ENCODE assay signal across 22 mouse cellular contexts in the genomic region with DNA sequence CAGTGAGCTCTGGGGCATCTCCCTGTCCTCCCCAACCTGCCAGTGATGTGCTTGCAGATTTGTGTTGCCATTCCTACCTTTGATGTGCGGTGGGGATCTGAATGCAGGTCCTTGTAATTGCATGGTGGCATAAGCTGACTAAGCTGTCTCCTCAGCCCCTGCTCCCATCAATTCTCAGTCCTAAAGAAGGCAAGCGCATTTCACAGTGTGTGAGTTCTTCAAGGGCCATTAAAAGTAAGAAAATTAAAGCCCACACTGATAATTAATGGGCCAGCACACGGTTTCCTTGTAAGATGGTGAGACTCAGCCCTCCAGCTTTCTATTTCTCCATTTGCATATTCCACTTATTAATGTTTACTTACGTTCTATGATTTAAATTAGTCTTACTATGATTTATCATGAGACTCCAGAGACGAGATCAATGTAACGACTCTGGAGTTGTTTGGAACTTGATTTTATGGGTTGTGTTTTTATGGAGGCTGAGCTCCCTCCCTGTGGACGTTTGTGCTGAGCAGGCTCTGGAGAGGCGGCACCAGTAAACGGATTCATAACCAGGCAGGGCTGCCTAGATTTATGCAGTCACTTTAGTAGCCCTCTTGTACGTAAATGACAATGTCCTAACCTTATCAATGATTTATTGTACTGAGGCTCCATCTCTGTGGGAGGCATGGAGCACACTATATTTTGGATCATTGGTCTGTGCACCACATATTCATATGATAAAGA.
DNase-seq lines count a peak whose midpoint lies in the region; ATAC-seq and TF ChIP-seq lines count a peak whose summit lies in the region.
"Had no signal": no experiment of that assay in that cellular context is flagged by ENCODE, and none has a peak within 500 bp of the region (broad histone marks: within the 10 kb centered on the region; RNA-seq: fewer than 3 reads in every experiment).

No protein-coding gene starts in this region.

- no peak overlapping the region for H3K4me3 ChIP-seq in kidney, embryonic 14.5 days (ENCODE audit: low read length)
- H3K4me3 ChIP-seq in kidney, postnatal 0 days (replicated peaks; ENCODE audit: low read depth, low read length): no peak overlapping the region
- no peak overlapping the region for H3K4me3 ChIP-seq in neural tube, embryonic 13.5 days
- H3K4me3 ChIP-seq in neural tube, embryonic 14.5 days (ENCODE audit: low read depth, low read length): no peak overlapping the region
- H3K4me3 ChIP-seq: embryonic facial prominence, embryonic 12.5 days; embryonic facial prominence, embryonic 15.5 days; forebrain, embryonic 15.5 days; heart, adult 2 months had no signal

- TF ChIP-seq CTCF in kidney, postnatal 0 days (IDR thresholded peaks at IDR 0.05; ENCODE audit: low read depth): no peak

- peak; percentile 68 for ATAC-seq in kidney, embryonic 14.5 days (ENCODE audit: low FRiP score, low TSS enrichment)
- ATAC-seq in kidney, postnatal 0 days (replicated peaks; ENCODE audit: low FRiP score, low read depth): no peak
- peak; percentile 40; the same call in 1 of the 2 replicates for ATAC-seq in neural tube, embryonic 13.5 days (ENCODE audit: low read depth)
- ATAC-seq in neural tube, embryonic 14.5 days (ENCODE audit: low read depth): peak; percentile 74; the same call in 1 of the 2 replicates
- ATAC-seq: CD4-positive, CD25-positive, alpha-beta regulatory T cell, adult 4 months; forebrain, embryonic 15.5 days; hindbrain, postnatal 0 days had no signal

- no peak overlapping the region for H3K4me2 ChIP-seq in kidney, embryonic 14.5 days (replicated peaks; ENCODE audit: low read depth, low read length)
- H3K4me2 ChIP-seq in kidney, postnatal 0 days (ENCODE audit: low read length): no peak overlapping the region
- no peak overlapping the region for H3K4me2 ChIP-seq in neural tube, embryonic 13.5 days
- H3K4me2 ChIP-seq in neural tube, embryonic 14.5 days (ENCODE audit: low read depth, low read length): no peak overlapping the region
- H3K4me2 ChIP-seq: embryonic facial prominence, embryonic 12.5 days; embryonic facial prominence, embryonic 15.5 days; forebrain, embryonic 15.5 days; heart, embryonic 11.5 days; hindbrain, embryonic 14.5 days had no signal

- no peak for DNase-seq in kidney, postnatal 4 days
- peak; percentile 64 for DNase-seq in kidney, postnatal 0 days (ENCODE audit: low spot score)
- DNase-seq in kidney, postnatal 14 days: no peak
- no peak for DNase-seq in liver
- DNase-seq: adrenal gland, adult 2 months; adrenal gland, postnatal 14 days; cerebellum, adult 11 months; cerebellum, adult 2 months; cerebellum, adult 9-11 months; cerebellum, postnatal 25 days; gastrocnemius, postnatal 25 days; heart, adult 2 months had no signal

- no peak overlapping the region for H3K27ac ChIP-seq in kidney, embryonic 14.5 days (ENCODE audit: low read depth, low read length)
- no peak overlapping the region for H3K27ac ChIP-seq in kidney, postnatal 0 days
- H3K27ac ChIP-seq in neural tube, embryonic 13.5 days (replicated peaks): no peak overlapping the region; the same call in none of the 2 replicates
- H3K27ac ChIP-seq in neural tube, embryonic 14.5 days (ENCODE audit: low read depth, low read length): no peak overlapping the region
- H3K27ac ChIP-seq: embryonic facial prominence, embryonic 12.5 days; embryonic facial prominence, embryonic 15.5 days; forebrain, embryonic 15.5 days; heart, adult 2 months; hindbrain, embryonic 14.5 days; hindbrain, postnatal 0 days had no signal

- H3K27me3 ChIP-seq in kidney, embryonic 14.5 days (ENCODE audit: control insufficient read depth, insufficient read depth, low read length): no peaks in the 10 kb centered on the region
- H3K27me3 ChIP-seq in kidney, postnatal 0 days (ENCODE audit: insufficient read depth, low read length): no peaks in the 10 kb centered on the region
- H3K27me3 ChIP-seq in neural tube, embryonic 13.5 days: no peaks in the 10 kb centered on the region
- no peaks in the 10 kb centered on the region for H3K27me3 ChIP-seq in neural tube, embryonic 14.5 days (ENCODE audit: control insufficient read depth, insufficient read depth, low read length)
- H3K27me3 ChIP-seq: embryonic facial prominence, embryonic 12.5 days; embryonic facial prominence, embryonic 15.5 days; forebrain, embryonic 15.5 days had no signal

- H3K9ac ChIP-seq in kidney, embryonic 14.5 days (ENCODE audit: low read depth, low read length): no peak overlapping the region
- H3K9ac ChIP-seq in kidney, postnatal 0 days (ENCODE audit: low read depth, low read length): no peak overlapping the region
- H3K9ac ChIP-seq in neural tube, embryonic 13.5 days: no peak overlapping the region
- no peak overlapping the region for H3K9ac ChIP-seq in neural tube, embryonic 14.5 days (replicated peaks; ENCODE audit: low read depth, low read length)
- H3K9ac ChIP-seq: embryonic facial prominence, embryonic 12.5 days; embryonic facial prominence, embryonic 15.5 days; forebrain, embryonic 15.5 days; hindbrain, embryonic 14.5 days had no signal

- WGBS in kidney, embryonic 14.5 days: 27% methylated on average over 10 of the region's 10 CpGs
- 28% methylated on average over 10 of the region's 10 CpGs for WGBS in kidney, postnatal 0 days
- 42% methylated on average over 10 of the region's 10 CpGs for WGBS in neural tube, embryonic 13.5 days
- 40% methylated on average over 10 of the region's 10 CpGs for WGBS in neural tube, embryonic 14.5 days

- H3K36me3 ChIP-seq in kidney, embryonic 14.5 days (ENCODE audit: control insufficient read depth, insufficient read depth, low read length): no peaks in the 10 kb centered on the region
- H3K36me3 ChIP-seq in kidney, postnatal 0 days (ENCODE audit: insufficient read depth, low read length): no peaks in the 10 kb centered on the region
- H3K36me3 ChIP-seq in neural tube, embryonic 13.5 days: no peaks in the 10 kb centered on the region
- no peaks in the 10 kb centered on the region for H3K36me3 ChIP-seq in neural tube, embryonic 14.5 days (ENCODE audit: control insufficient read depth, insufficient read depth, low read length)
- H3K36me3 ChIP-seq: embryonic facial prominence, embryonic 12.5 days; embryonic facial prominence, embryonic 15.5 days; forebrain, embryonic 15.5 days had no signal

- no peaks in the 10 kb centered on the region for H3K9me3 ChIP-seq in kidney, embryonic 14.5 days (ENCODE audit: control insufficient read depth, low read length)
- H3K9me3 ChIP-seq in kidney, postnatal 0 days (replicated peaks; ENCODE audit: low read length): no peaks in the 10 kb centered on the region
- H3K9me3 ChIP-seq in neural tube, embryonic 13.5 days: no peaks in the 10 kb centered on the region
- H3K9me3 ChIP-seq in neural tube, embryonic 14.5 days (ENCODE audit: control insufficient read depth, low read length): no peaks in the 10 kb centered on the region
- H3K9me3 ChIP-seq: embryonic facial prominence, embryonic 12.5 days; embryonic facial prominence, embryonic 15.5 days; forebrain, embryonic 15.5 days had no signal

- 0 out of 2 replicates have a peak, but pooled peaks cover 6% of the 10 kb centered on the region for H3K4me1 ChIP-seq in kidney, embryonic 14.5 days (ENCODE audit: control insufficient read depth, insufficient read depth, low read length)
- no peaks in the 10 kb centered on the region for H3K4me1 ChIP-seq in kidney, postnatal 0 days (replicated peaks; ENCODE audit: insufficient read depth, low read length)
- H3K4me1 ChIP-seq in neural tube, embryonic 13.5 days (replicated peaks): peaks cover 12% of the 10 kb centered on the region; the same call in 1 of the 2 replicates
- H3K4me1 ChIP-seq in neural tube, embryonic 14.5 days (ENCODE audit: control insufficient read depth, insufficient read depth, low read length): no peaks in the 10 kb centered on the region; the same call in 1 of the 2 replicates
- H3K4me1 ChIP-seq: embryonic facial prominence, embryonic 12.5 days; embryonic facial prominence, embryonic 15.5 days; forebrain, embryonic 15.5 days had no signal
